Mouse (Mus musculus): ENCODE measurements around the gene Sepsecs. TPM values are rescaled to one million over a fixed set of nuclear protein-coding genes. Genes with fewer than 3 reads are reported as not detected.

The Sepsecs gene
- polyA plus RNA-seq, 1 experiment from 2014 or later, result 7.0 TPM

GRCm38 (mm10) chr5:52681111-52681510, 11.6 kb upstream of the Sepsecs start:
- 66% methylated on average over 4 of the region's 4 CpGs for WGBS
- H3K9ac ChIP-seq (ENCODE audit: low read length), result no peak overlapping the region
- no peaks in the 10 kb centered on the region for H3K4me1 ChIP-seq (ENCODE audit: control insufficient read depth in 2 of 2, insufficient read depth in 2 of 2, low read length in 2 of 2)
- H3K4me3 ChIP-seq (ENCODE audit: control insufficient read depth in 1 of 2, insufficient read depth in 1 of 2, low read depth in 1 of 2, low read length in 2 of 2), result no peak overlapping the region
- H3K36me3 ChIP-seq (ENCODE audit: control insufficient read depth, insufficient read depth, low read length), result no peaks in the 10 kb centered on the region
- ATAC-seq (ENCODE audit: insufficient number of reproducible peaks, insufficient read depth, low FRiP score, low read depth), result no peak
- H3K9me3 ChIP-seq (ENCODE audit: control insufficient read depth, low read length), result no peaks in the 10 kb centered on the region
- no peak overlapping the region for H3K4me2 ChIP-seq (ENCODE audit: low read length)
- H3K27me3 ChIP-seq (ENCODE audit: control insufficient read depth, insufficient read depth, low read length), result no peaks in the 10 kb centered on the region
- no peak overlapping the region for H3K27ac ChIP-seq (replicated peaks in 1 of 2; ENCODE audit: control insufficient read depth in 1 of 2, insufficient read depth in 1 of 2, low read depth in 2 of 2, low read length in 2 of 2)

DNA sequence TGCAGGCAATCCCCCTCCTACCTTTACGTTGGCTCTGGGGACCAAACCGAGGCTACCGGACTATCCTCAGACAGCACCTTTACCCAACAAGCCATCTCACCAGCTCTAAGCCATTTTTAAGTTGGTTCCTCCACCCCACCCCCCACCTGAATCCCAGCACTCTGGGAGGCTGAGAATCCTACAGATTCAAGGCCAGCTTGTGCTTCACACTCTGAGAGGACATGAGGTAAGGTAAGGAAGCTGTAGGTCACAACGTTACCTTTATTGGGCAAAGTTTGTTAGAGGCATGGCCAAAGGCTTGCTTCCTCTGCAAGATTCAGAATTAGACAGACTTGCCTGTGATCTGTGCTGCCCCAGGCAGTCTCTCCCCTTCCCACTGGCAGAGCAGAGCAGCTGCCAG, 10.7 kb upstream of the Sepsecs start:
- Histone ChIP-seq H3K27me3 (ENCODE audit: control insufficient read depth, insufficient read depth, low read length) (no peaks in the 10 kb centered on the region), H3K36me3 (ENCODE audit: control insufficient read depth, insufficient read depth, low read length) (no peaks in the 10 kb centered on the region), H3K4me1 (ENCODE audit: control insufficient read depth in 2 of 2, insufficient read depth in 2 of 2, low read length in 2 of 2) (no peaks in the 10 kb centered on the region), H3K27ac (replicated peaks in 1 of 2; ENCODE audit: control insufficient read depth in 1 of 2, insufficient read depth in 1 of 2, low read depth in 2 of 2, low read length in 2 of 2) (no peak overlapping the region), H3K9me3 (ENCODE audit: control insufficient read depth, low read length) (no peaks in the 10 kb centered on the region), H3K4me2 (ENCODE audit: low read length) (no peak overlapping the region), H3K9ac (ENCODE audit: low read length) (no peak overlapping the region), H3K4me3 (ENCODE audit: control insufficient read depth in 1 of 2, insufficient read depth in 1 of 2, low read depth in 1 of 2, low read length in 2 of 2) (no peak overlapping the region)
- 68% methylated on average over 4 of the region's 4 CpGs for WGBS
- no peak for ATAC-seq (ENCODE audit: insufficient number of reproducible peaks, insufficient read depth, low FRiP score, low read depth)

DNA sequence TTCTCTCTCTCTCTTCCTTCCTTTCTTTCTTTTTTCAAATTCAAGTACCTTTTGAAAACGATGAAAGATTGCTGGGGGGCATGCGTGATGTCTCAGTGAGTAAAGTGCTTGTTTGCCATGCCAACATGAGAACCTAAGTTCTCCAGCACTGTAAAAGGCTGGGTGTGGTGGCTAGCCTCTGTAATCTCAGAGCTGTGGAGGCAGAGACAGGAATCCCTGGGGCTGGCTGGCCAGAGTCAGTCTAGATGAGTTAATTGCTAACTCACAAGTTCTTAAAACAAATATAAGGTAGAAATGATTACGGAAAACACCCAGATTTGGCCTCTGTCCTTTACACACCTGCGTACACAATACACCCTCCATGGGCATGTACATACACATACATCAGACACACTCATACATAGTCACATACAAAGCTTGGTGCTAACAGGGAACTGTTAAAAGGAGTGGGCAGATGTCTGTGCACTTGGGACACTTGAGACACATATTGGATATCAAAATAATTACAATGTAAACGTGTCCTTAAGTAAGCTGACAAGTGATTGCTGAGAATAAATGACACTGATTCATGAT, 9.1 kb upstream of the Sepsecs start:
- H3K9me3 ChIP-seq (ENCODE audit: control insufficient read depth, low read length), result no peaks in the 10 kb centered on the region
- ATAC-seq (ENCODE audit: insufficient number of reproducible peaks, insufficient read depth, low FRiP score, low read depth), result no peak
- no peak overlapping the region for H3K9ac ChIP-seq (ENCODE audit: low read length)
- H3K27ac ChIP-seq (replicated peaks in 1 of 2; ENCODE audit: control insufficient read depth in 1 of 2, insufficient read depth in 1 of 2, low read depth in 2 of 2, low read length in 2 of 2), result no peak overlapping the region
- H3K27me3 ChIP-seq (ENCODE audit: control insufficient read depth, insufficient read depth, low read length), result no peaks in the 10 kb centered on the region
- no peak overlapping the region for H3K4me2 ChIP-seq (ENCODE audit: low read length)
- H3K4me1 ChIP-seq (ENCODE audit: control insufficient read depth in 2 of 2, insufficient read depth in 2 of 2, low read length in 2 of 2), result no peaks in the 10 kb centered on the region
- WGBS, result 76% methylated on average over 5 of the region's 5 CpGs
- no peak overlapping the region for H3K4me3 ChIP-seq (ENCODE audit: control insufficient read depth in 1 of 2, insufficient read depth in 1 of 2, low read depth in 1 of 2, low read length in 2 of 2)
- H3K36me3 ChIP-seq (ENCODE audit: control insufficient read depth, insufficient read depth, low read length), result no peaks in the 10 kb centered on the region

GRCm38 (mm10) chr5:52677126-52677525, 7.6 kb upstream of the Sepsecs start:
- Histone ChIP-seq H3K9me3 (ENCODE audit: control insufficient read depth, low read length) (no peaks in the 10 kb centered on the region), H3K36me3 (ENCODE audit: control insufficient read depth, insufficient read depth, low read length) (no peaks in the 10 kb centered on the region), H3K4me2 (ENCODE audit: low read length) (no peak overlapping the region), H3K9ac (ENCODE audit: low read length) (no peak overlapping the region), H3K27me3 (ENCODE audit: control insufficient read depth, insufficient read depth, low read length) (no peaks in the 10 kb centered on the region), H3K27ac (replicated peaks in 1 of 2; ENCODE audit: control insufficient read depth in 1 of 2, insufficient read depth in 1 of 2, low read depth in 2 of 2, low read length in 2 of 2) (no peak overlapping the region), H3K4me3 (ENCODE audit: control insufficient read depth in 1 of 2, insufficient read depth in 1 of 2, low read depth in 1 of 2, low read length in 2 of 2) (no peak overlapping the region), H3K4me1 (ENCODE audit: control insufficient read depth in 2 of 2, insufficient read depth in 2 of 2, low read length in 2 of 2) (no peaks in the 10 kb centered on the region)
- no peak for ATAC-seq (ENCODE audit: insufficient number of reproducible peaks, insufficient read depth, low FRiP score, low read depth)
- 63% methylated on average over 3 of the region's 3 CpGs for WGBS

GRCm38 (mm10) chr5:52674384-52675069, 5.0 kb upstream of the Sepsecs start:
- Histone ChIP-seq H3K9ac (ENCODE audit: low read length) (no peak overlapping the region), H3K9me3 (ENCODE audit: control insufficient read depth, low read length) (no peaks in the 10 kb centered on the region), H3K4me3 (ENCODE audit: control insufficient read depth in 1 of 2, insufficient read depth in 1 of 2, low read depth in 1 of 2, low read length in 2 of 2) (no peak overlapping the region), H3K27ac (replicated peaks in 1 of 2; ENCODE audit: control insufficient read depth in 1 of 2, insufficient read depth in 1 of 2, low read depth in 2 of 2, low read length in 2 of 2) (no peak overlapping the region), H3K4me1 (ENCODE audit: control insufficient read depth in 2 of 2, insufficient read depth in 2 of 2, low read length in 2 of 2) (no peaks in the 10 kb centered on the region), H3K27me3 (ENCODE audit: control insufficient read depth, insufficient read depth, low read length) (no peaks in the 10 kb centered on the region), H3K4me2 (ENCODE audit: low read length) (no peak overlapping the region), H3K36me3 (ENCODE audit: control insufficient read depth, insufficient read depth, low read length) (no peaks in the 10 kb centered on the region)
- ATAC-seq (ENCODE audit: insufficient number of reproducible peaks, insufficient read depth, low FRiP score, low read depth), result no peak
- WGBS, result 75% methylated on average over 4 of the region's 4 CpGs

DNA sequence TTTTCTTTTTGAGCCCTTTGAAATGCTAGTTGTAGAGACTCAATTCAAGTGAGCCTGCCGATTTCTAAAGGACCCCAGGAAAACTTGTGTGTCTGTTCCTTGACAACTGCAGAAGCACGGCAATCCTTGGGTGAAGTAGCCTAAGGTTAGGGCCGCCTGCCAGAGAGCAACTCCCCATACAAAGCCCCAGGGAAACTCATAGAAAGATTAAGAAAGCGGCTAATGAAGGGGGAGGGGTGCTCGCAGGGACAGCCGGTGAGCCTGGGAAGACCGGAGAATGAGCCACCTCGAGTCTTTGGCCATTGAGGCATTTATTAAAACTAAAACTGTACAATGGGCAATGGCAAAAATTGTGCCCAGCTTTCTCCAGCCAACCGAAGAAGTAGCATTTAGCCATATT, 3.8 kb upstream of the Sepsecs start:
- H3K9ac ChIP-seq (ENCODE audit: low read length), result no peak overlapping the region
- H3K9me3 ChIP-seq (ENCODE audit: control insufficient read depth, low read length), result no peaks in the 10 kb centered on the region
- peaks cover 0 to 5% of the 10 kb centered on the region in 2 experiments; a peak in 2 of 4 replicates for H3K4me1 ChIP-seq (ENCODE audit: control insufficient read depth in 2 of 2, insufficient read depth in 2 of 2, low read length in 2 of 2)
- no peak overlapping the region for H3K4me2 ChIP-seq (ENCODE audit: low read length)
- 42% methylated on average over 9 of the region's 9 CpGs for WGBS
- no peaks in the 10 kb centered on the region for H3K36me3 ChIP-seq (ENCODE audit: control insufficient read depth, insufficient read depth, low read length)
- ATAC-seq (ENCODE audit: insufficient number of reproducible peaks, insufficient read depth, low FRiP score, low read depth), result no peak
- no peak overlapping the region for H3K27ac ChIP-seq (replicated peaks in 1 of 2; ENCODE audit: control insufficient read depth in 1 of 2, insufficient read depth in 1 of 2, low read depth in 2 of 2, low read length in 2 of 2)
- H3K4me3 ChIP-seq (ENCODE audit: control insufficient read depth in 1 of 2, insufficient read depth in 1 of 2, low read depth in 1 of 2, low read length in 2 of 2), result no peak overlapping the region
- H3K27me3 ChIP-seq (ENCODE audit: control insufficient read depth, insufficient read depth, low read length), result no peaks in the 10 kb centered on the region

GRCm38 (mm10) chr5:52670745-52671144, 1.2 kb upstream of the Sepsecs start:
- ATAC-seq (ENCODE audit: insufficient number of reproducible peaks, insufficient read depth, low FRiP score, low read depth), result no peak
- Histone ChIP-seq H3K27ac (replicated peaks in 1 of 2; ENCODE audit: control insufficient read depth in 1 of 2, insufficient read depth in 1 of 2, low read depth in 2 of 2, low read length in 2 of 2) (no peak overlapping the region), H3K9me3 (ENCODE audit: control insufficient read depth, low read length) (no peaks in the 10 kb centered on the region), H3K4me3 (ENCODE audit: control insufficient read depth in 1 of 2, insufficient read depth in 1 of 2, low read depth in 1 of 2, low read length in 2 of 2) (no peak overlapping the region), H3K36me3 (ENCODE audit: control insufficient read depth, insufficient read depth, low read length) (peaks cover 3% of the 10 kb centered on the region; the same call in 1 of the 2 replicates), H3K4me1 (ENCODE audit: control insufficient read depth in 2 of 2, insufficient read depth in 2 of 2, low read length in 2 of 2) (peaks cover 0 to 5% of the 10 kb centered on the region in 2 experiments; a peak in 2 of 4 replicates), H3K4me2 (ENCODE audit: low read length) (no peak overlapping the region), H3K9ac (ENCODE audit: low read length) (no peak overlapping the region), H3K27me3 (ENCODE audit: control insufficient read depth, insufficient read depth, low read length) (no peaks in the 10 kb centered on the region)
- WGBS, result 78% methylated on average over 3 of the region's 3 CpGs

DNA sequence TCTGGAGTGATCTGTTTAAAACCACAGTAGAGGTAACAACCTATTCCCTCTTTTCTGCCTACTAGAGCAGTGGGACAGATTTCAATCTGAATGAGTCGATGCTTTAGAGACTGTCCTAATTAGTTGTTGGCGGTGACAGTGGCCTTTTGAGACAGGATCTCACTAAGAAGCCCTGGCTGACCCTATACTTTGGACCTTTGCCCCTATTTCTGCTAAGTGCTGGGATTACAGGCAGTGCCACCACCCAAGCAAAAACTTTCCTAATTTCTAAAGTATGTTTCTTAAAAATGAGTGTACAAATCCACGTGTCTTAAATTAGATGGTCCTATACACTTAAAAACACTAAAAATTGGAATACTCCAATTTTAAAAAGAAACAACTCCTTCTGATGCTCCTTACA, 2.7 kb downstream of the Sepsecs start:
- WGBS, result 78% methylated on average over 3 of the region's 3 CpGs
- ATAC-seq (ENCODE audit: insufficient number of reproducible peaks, insufficient read depth, low FRiP score, low read depth), result no peak

More for the DNA sequence above, 2.7 kb downstream of the Sepsecs start:
- Histone ChIP-seq H3K36me3 (ENCODE audit: control insufficient read depth, insufficient read depth, low read length) (peaks cover 37% of the 10 kb centered on the region), H3K27me3 (ENCODE audit: control insufficient read depth, insufficient read depth, low read length) (no peaks in the 10 kb centered on the region), H3K9ac (ENCODE audit: low read length) (no peak overlapping the region), H3K4me3 (ENCODE audit: control insufficient read depth in 1 of 2, insufficient read depth in 1 of 2, low read depth in 1 of 2, low read length in 2 of 2) (no peak overlapping the region), H3K4me2 (ENCODE audit: low read length) (no peak overlapping the region), H3K27ac (replicated peaks in 1 of 2; ENCODE audit: control insufficient read depth in 1 of 2, insufficient read depth in 1 of 2, low read depth in 2 of 2, low read length in 2 of 2) (no peak overlapping the region), H3K4me1 (ENCODE audit: control insufficient read depth in 2 of 2, insufficient read depth in 2 of 2, low read length in 2 of 2) (peaks cover 0 to 5% of the 10 kb centered on the region in 2 experiments; a peak in 2 of 4 replicates), H3K9me3 (ENCODE audit: control insufficient read depth, low read length) (no peaks in the 10 kb centered on the region)
